8 mouse cellular contexts compared by ENCODE assay signal in genomic region chr17:64788301-64788700, GRCm38 (mm10). TPM values are rescaled to one million over a fixed set of nuclear protein-coding genes. Genes with fewer than 3 reads are reported as not detected.
"Had no signal": no experiment of that assay in that cellular context is flagged by ENCODE, and none has a peak within 500 bp of the region (broad histone marks: within the 10 kb centered on the region; RNA-seq: fewer than 3 reads in every experiment).

No protein-coding gene starts in this region.

- DNase-seq: lung, embryonic 14.5 days; lung, postnatal 4 days; right cerebral cortex, postnatal 14 days; thymus, adult 2 months; thymus, postnatal 36 days had no signal

RNA-seq across cellular contexts. Expression of gene 4930583I09Rik, which starts 47.6 kb away (rescaled TPM):
- total RNA-seq: midbrain, postnatal 0 days; monocyte, adult 5-6 weeks; neutrophil, adult 5-6 weeks had no signal
